Mouse (Mus musculus) ovary, postnatal 10 days (tissue): ENCODE measurements around the gene Pik3r3.
"Not testable (repeated sequence)": the region's sequence is repeated elsewhere in the genome, so short reads cannot be mapped to it uniquely, and the experiment has no call there.

Experiments used
- DNase-seq: peaks from one replicate; pipeline ENCODE4 v3.0.0; 2022; ENCODE audit warnings: low spot score

Pik3r3 gene

DNA sequence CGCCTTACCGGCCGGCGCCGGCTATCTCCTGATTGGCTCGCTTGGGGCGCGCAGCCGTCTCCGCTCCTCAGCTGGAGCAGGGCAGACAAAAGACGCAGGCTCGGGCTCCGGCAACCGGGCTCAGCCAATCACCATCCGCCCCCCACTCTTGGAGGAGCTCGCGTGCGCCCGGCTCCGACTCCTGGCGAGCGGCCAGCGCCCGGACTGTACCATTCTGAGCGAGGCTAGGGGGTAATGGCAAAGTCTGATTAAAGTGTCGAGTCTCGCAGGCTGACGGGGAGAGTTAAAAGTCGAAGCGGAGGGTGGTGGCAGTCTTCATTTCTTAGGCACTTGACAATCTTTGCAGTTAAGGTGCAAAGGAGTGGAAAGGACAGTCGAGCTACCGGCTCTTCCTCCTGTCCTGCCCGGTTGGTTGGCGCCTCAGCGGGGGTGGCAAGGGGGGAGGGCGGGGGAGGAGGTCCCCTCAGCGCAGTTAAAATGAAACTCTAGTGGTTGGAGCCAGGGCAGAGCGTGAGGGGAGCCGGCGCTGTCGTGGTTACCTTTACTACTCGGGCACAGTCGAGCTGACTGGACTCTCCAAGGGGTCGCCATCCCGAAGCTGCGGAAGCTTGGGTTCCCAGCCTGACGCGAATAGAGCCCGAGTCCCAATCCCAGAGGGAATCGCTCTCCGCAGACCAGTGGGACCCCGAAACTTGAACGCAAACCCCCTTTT lies at the start of gene Pik3r3:
Gene Pik3r3, plus strand, starts transcription at position 479 of the 712 bp plus-strand sequence.
- peak; percentile 97 for DNase-seq

DNA sequence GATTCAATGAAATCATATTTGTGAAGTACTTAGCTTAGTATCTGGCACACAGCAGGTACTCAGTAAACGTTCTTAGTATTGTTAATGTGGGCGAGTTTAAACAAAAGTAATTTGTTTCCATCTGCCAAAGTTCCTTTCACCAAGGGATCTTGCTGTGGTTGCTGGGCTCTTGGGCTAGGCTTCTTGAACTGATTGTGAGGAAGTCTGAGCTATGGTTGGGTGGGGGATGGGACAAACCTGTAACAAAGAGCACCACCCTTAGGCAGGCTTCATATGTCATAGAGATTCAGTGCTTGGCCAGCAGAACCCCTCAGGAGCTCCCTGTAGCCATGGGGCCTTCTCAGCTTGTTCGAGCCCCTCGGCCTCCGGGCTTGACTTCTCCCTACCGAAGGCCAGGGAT lies 48.3 kb upstream of the Pik3r3 start, which contains the start of the genes 1700042G07Rik and Gm49337:
Gene 1700042G07Rik, plus strand, starts transcription at position 301 of the 400 bp plus-strand sequence.
Gene Gm49337, plus strand, starts transcription at position 313 of the 400 bp plus-strand sequence.
- no peak for DNase-seq

DNA sequence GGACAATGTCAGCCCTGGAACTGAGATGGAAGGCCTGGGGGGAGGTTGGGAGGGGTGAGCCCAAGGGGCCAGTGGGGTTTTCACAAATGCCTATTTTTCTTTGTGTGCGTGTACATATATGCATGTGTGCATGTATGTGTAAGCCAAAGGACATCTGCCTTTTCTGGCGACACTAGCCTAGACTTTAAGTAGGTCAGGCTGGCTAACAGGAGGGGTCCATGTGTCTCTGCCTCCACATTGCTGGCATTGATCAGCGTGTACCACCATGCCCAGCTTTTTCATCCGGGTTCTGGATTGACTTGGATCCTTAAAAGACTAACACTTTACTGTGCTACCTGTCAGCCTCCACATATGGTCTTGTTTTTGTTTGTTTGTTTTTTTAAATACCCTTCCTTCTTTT lies 47.7 kb upstream of the Pik3r3 start:
- DNase-seq: no peak

DNA sequence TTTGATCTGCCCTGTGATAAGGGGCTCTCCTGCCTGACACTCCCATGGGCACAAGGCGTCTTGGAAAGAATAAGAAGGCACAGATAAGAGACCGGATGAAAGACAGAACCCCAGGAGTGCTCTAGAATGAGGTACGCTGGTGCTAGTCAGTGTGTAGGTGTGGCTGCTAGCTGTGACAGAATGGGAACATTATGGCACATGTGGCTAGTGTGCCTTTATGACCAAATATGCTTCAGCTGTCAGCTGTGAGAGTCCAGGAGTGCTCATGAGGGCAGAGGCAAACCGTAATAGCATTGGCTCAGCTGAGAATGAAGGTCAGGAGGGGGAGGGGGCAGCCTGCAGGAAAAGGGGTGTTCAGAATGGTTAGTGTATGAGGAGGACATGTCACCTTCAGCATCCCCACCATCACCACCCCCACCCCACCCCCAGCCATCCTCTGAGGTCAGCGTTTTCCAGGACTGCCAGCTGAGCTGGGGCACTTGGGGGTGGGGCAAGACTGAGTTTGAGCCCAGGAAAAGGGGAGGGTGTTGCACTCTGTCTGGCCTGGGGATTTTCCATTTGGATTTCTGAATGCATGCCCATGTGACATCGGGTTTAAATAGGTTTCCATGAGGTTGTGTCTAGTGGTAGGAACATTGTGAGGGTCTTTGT lies 46.8 kb upstream of the Pik3r3 start:
- no peak for DNase-seq

DNA sequence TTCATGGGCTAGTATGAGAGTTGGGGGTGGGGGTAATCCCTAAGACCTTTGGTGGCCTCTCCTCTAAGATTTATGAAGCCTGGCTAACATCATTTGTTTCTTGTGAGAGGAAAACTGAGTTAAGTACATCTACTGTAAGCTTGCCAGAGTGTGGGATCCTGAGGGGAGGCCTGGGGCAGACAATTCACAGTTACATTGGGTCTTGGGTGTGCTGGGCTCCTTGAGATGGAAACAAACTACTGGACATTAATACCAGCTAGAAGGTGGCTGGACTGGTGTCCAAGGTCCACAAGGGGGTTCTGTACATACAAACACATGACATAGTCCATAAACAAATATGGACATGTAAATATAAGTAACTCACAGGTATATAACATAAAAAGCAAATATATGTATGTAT lies 46.3 kb upstream of the Pik3r3 start:
- no peak for DNase-seq

DNA sequence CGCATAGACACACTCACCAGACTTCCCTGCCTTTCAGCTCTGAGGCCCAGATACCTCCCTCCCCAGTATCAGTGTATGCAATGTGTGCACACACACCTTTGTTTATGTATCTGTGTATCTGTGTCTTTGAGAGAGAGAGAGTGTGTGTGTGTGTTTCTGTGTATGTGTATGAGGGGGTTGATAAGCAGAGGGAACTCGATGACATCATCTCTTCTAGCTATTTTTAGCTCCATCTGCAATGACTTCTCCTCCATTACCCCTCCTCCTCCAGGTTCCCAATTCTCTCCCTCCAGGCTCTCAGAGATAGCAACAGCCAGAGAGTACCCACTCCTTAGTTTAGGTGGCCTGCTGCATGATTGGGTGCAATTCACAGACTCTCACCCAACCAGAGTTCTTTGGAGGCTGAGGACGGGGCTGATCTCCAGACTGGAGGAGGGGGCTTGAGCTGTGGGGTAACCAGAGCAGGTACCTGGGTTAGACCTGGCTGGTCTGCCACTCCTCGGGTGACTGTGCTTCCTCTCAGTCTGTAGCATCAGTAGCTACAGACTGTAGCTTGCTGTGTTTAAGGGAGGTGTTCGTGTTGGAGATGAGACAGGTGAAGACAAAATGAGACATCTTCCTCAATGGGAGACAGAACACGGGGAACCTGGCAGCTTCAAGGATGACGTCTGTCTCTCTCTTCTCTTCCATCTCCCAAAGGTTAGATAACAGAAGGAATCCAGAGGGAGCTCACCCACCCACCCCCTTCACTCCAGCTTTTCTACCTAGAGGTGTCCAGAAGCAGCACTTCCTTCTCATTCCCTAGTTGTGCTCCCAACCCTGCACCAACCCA lies 45.5 kb upstream of the Pik3r3 start:
- no peak for DNase-seq

DNA sequence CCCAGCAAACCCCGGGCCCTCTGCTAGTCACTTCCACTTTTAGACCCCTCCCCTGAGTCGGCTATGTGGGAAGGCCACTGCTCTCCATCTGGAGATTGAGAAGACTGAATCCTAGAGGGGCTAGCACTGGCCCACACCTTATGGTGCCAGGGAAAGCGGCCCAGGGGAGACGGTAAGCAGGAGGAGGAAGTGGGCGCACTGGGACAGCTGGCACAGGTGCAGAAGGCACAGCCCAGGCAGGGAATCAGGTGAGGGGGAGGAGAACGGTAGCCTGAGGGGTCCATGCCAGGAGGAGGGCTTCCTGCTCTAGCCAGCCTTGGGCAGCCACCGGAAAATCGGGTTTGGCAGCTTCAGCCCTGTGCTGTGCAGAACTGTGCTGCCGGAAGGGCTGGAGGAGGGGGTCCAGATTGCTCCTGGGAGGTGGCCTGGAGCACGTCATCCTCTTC lies 44.9 kb upstream of the Pik3r3 start:
- DNase-seq: peak; percentile 36

DNA sequence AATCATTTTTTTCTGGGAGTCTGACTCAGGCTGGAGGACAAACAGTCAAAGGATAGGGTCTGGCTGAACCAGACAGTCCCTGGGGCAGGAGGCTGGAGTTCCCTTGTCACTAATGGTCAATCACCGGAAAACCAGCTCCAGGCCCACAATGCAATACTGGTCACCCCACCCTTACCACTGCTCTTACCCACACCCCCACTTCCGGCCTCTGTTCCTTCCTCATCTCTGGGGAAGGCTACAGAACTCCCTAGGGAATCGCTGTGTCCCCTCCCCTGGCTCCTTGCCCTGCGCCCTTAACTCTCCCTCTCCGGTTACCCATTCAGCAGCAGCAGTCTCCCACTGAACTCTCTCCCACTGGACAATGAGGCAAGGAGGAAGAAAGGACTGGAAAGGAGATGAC lies 44.3 kb upstream of the Pik3r3 start:
- peak; percentile 40 for DNase-seq

DNA sequence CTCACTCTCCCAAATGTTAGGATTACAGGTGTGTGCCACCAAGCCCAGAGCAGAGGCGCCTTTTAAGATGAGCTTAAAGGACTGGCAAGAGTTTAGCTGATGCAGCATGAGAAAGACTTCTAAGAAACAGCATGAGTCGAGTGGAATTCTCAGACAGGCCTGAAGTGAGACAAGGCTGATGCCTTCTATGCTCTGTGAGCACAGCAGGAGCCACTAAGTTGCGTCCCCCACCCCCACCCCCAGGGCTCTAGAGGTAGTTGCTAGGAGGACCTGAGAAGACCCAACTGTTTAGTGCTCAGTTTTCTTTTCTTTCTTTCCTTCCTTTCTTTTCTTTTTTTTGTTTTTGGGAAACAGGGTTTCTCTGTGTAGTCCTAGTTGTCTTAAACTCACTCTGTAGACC lies 39.3 kb upstream of the Pik3r3 start:
- no peak for DNase-seq

DNA sequence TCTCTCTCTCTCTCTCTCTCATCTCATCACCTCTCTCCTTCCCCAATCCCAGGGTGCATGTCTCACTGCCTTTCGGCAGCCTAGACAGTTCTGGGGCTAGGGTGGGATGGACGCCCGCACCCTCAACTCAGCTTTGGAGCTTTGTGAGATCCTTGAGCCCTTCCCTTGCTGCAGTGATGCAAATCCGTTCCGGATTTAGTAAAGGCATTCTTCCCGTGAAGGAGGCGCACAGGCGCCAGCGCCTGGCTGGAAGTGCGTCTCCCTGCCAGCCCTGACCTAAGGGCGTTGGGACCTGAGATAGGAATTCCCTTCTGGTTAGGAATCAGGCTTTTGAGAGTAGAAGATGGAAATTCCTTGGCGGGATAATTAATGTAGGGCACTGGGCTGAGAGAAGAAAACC lies 38.7 kb upstream of the Pik3r3 start:
- DNase-seq: no peak

DNA sequence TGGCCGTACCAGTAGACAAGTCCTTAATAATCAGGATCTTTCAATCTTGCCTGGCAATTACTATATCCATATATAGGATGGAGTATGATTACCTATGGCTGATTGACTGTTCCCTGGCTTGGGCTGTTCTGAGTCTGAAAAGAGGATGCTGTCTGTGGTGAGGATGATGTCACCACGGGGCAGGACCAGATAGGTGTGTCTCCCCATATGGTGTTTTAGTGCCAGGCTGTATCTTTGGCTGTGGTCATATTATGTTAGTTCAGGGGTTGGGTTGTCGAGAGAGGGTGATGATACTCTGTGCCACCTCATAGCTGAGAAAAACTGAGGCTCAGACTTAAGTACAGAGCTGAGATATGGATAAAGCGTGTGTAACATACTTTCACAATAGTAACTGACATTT lies 36.3 kb upstream of the Pik3r3 start:
- no peak for DNase-seq

DNA sequence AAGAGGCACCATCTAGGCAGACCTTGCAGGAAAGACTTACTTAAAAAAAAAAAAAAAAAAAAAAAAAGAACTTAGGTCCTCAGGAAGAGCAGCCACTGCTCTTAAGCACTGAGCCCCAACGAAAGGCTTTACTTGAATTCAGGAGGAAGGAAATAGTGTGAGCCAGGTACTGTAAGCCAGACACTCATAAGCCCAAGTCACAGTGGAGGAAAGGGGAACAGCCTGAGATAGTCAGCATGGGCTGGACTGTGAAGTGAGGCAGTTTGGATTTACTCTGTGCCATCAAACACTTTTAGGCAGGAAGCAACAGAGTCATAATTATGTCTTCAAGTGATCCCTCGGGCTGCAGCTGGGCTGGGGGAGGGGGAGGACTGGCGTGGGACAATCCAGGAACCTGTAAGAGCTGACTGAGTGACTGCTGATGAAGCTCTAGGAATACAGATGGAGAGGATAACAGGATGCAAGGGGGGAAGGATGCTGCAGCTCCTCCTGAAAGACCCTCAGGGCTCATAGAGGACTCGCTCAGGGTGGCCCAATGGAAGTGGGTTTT lies 29.1 kb upstream of the Pik3r3 start:
- DNase-seq: no peak

DNA sequence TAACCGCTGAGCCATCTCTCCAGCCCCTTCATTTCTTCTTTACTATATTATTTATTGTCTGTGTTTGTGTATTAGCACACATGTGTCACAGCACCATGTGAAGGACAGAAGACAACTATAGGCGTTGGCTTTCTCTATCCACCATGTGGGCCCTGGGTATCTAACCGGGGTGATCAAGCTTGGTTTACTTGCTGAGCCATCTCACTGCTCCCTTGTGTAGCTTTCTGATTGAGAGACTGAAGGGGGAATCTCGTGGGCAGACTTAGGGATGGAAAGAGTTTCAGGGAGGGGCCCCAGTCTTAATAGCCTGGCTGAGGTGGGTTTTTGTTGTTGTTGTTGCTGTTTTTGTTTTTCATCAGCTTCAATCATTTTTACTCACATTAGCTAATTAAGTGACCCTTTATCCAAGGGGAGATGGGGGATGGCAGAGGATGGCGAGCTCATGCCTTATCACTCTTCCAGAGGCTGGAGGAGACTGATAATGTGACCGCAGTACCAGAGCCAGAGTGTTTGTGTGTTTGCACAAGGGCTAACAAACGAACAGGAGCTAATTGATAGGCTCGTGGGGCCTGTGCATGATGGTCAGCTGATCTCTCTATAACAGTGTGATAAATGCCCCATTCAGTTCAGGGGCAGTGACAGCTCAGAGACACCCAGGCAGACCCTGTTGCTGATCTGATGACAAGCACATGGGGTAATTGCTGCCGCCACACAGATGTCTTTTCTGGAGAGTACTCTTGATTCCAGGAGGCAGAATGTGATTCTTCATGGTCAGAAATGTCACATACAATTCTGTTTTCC lies 27.6 kb upstream of the Pik3r3 start:
- DNase-seq: no peak

DNA sequence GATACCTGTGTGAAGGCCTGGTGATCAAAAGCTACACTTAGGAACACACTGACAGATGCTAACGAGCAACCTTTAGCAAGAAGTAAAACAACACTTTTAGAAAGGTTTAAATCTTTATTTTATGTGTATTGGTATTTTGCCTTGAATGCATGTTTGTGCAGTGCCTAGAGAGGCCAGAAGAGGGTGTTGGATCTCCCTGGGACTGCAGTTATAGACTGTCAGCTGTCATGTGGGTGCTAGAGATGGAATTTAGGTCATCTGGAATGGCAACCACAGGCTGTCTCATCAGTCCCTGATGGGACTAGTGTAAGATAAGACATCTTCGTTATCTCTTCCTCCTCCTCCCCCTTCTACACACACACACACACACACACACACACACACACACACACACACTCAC lies 23.0 kb upstream of the Pik3r3 start:
- no peak for DNase-seq

DNA sequence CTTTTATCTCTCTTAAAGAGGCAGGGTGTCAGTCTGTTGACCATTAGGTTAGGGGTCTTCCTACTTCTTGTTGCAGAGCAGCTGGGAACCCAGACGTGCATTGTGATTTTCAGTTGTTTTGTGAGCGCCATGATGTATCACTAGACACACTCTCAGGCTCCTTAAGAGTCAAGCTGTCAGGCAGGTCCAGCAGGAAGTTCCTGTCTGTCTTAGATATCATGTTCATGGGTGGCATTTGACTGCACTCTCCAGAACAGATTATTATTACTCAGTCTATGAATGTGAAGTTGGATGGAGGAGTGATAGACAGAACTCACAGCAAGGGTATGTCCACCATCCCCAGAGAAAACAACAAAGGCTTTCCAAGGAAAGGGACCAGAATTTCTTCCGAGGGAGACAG lies 17.0 kb upstream of the Pik3r3 start:
- no peak for DNase-seq

DNA sequence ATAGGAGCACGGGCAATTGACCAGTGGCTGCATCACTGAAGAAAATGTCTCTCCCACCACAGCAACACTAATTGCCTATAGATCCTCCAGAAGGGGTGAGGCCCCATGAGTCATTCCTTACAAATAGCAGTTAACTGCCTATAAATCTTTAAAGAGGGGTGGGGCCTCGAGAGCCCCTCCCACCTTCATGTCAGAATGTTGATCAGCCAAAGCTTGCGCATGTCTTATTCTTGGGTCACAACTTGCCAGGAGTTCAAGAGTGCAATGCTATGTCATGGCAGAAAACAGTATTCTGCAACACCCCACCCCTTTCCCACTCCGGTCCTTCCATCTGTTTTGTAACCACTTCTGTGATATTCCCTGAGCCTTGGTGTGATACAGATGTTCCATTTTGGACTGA lies 14.9 kb upstream of the Pik3r3 start:
- DNase-seq: no peak

DNA sequence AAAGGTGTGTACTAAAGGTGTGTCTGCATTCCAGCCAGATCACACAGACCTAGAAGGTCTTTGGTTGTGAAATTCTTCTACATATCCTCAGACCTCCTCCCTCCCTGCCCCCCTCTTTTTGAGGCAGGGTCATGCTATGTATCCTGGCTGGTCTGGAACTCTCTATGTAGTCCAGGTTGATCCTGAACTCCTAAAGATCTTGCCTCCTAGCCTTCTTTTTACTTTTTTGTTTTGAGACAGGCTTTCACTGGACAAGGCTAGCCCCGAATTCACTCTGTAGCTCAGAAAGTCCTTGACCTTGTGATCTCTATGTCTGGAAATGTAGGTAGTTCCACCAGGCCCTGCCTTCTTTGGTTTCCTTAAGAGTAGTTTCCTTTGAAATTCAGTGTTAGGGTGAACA lies 12.5 kb upstream of the Pik3r3 start:
- DNase-seq: no peak

DNA sequence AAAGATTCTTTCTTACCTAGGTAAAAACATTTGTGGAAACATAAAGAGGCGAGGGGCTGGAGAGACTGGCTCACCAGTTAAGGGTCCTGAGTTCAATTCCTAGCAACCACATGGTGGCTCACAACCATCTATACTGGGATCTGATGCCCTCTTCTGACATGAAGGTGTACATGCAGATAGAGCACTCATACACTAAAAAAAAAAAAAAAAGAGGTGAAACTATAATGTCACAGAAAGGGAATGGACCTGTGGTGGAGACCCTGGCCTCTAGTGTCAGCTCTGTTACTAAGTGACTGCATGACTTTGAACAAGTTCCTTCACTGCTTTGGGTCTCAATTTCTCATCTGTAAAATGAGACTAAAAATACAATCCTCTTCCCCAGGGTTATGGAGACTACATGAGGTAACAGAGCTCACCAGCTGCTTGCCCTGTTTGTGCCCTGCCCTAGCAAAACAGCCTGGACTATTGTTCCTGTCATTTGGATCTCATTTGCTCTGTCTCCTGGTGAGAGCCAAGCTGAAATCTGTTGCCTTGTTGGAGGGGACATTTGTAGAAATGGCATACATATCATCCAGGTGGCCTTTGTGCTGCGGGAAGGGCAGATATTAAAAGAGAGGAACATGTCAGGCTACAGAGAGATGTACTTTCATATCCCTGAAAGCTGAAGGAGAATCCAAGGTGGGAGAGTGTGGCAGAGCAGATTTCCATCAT lies 5.4 kb upstream of the Pik3r3 start:
- no peak for DNase-seq

DNA sequence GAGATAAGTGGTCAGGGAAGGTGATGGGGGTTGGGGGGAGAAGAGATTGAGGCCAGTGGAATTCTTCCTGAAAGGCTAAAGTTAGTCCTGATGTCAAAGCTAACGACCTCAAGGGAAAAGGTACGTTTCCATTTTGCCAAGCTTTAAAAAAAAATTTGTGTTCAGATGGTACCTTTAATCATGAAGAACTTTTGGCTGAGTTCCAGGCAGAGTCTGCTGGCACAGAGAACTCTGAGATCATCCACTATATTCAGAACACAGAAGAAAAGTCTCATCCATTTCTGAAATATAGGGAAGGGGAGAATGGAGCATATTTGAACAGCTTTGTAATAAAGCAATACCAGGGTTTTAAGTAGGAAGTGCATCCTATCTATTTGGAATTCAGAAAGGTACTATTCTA lies 4.4 kb upstream of the Pik3r3 start:
- no peak for DNase-seq

DNA sequence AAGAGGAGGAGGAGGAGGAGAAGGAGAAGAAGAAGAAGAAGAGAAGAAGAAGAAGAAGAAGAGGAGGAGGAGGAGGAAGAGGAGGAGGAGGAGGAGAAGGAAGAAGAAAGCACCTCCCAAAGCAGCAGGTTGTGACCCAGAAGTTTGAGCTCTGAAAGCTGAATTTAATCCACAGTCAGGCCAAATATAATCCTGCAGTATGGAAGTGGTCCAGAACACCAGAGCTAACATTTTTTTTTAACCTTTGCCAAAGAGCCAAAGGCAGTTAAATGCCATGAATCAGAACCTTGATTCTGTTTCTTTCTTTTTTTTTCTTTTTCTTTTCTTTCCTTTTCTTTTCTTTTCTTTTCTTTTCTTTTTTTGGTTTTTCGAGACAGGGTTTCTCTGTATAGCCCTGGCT lies 3.8 kb upstream of the Pik3r3 start:
- not testable (repeated sequence) for DNase-seq

DNA sequence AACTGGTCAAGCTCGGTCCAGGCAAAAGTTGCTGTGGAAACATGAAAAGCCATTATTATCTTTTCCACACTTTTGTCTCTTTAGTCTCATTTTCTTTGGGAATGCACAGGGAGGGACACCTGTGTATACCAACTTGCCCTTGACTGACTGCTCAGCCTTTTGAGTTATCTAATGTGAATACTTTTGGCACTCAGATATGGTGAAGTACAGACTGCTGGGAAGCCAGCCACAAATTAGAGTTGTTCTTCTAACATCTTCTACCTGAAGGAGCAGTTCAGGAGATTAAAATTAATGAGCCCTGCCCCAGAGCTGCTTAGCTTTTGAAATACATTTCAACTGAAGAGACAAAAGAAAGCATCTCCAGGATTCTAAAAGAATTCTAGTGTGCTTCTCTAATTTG lies 2.4 kb upstream of the Pik3r3 start:
- no peak for DNase-seq
